Mouse (Mus musculus): ENCODE data around the gene Il1r1. TPM values are rescaled to one million over a fixed set of nuclear protein-coding genes. Genes with fewer than 3 reads are reported as not detected.

Il1r1 gene
- total and polyA plus RNA-seq, 2 experiments from 2014 or later: 0.49 to 0.71 TPM

- Histone ChIP-seq H3K9me3 (ENCODE audit: low read length) (no peaks in the 10 kb centered on the region), H3K9ac (replicated peaks; ENCODE audit: low read length, poor library complexity, severe bottlenecking) (no peak overlapping the region), H3K27ac (ENCODE audit: low read depth, low read length) (no peak overlapping the region), H3K4me1 (ENCODE audit: insufficient read depth, low read length) (peaks cover 7% of the 10 kb centered on the region), H3K4me3 (ENCODE audit: low read depth, low read length) (no peak overlapping the region), H3K27me3 (ENCODE audit: insufficient read depth, low read length) (peaks cover 21% of the 10 kb centered on the region), H3K4me2 (ENCODE audit: low read depth, low read length, poor library complexity, severe bottlenecking) (no peak overlapping the region), H3K36me3 (ENCODE audit: insufficient read depth, low read length) (no peaks in the 10 kb centered on the region)
- WGBS: 87% methylated on average over 3 of the region's 3 CpGs
- no peak for TF ChIP-seq CTCF (IDR thresholded peaks at IDR 0.05)
- ATAC-seq (ENCODE audit: low FRiP score): no peak
- no peak for DNase-seq (ENCODE audit: low spot score)
Observed at GRCm38 (mm10) chr1:40327604-40328003, 102.7 kb downstream of the Il1r1 start.

GRCm38 (mm10) chr1:40329526-40329925 lies 104.6 kb downstream of the Il1r1 start:
- no peak overlapping the region for H3K27ac ChIP-seq (ENCODE audit: low read depth, low read length)
- no peaks in the 10 kb centered on the region for H3K36me3 ChIP-seq (ENCODE audit: insufficient read depth, low read length)
- DNase-seq (ENCODE audit: low spot score) (no peak), ATAC-seq (ENCODE audit: low FRiP score) (no peak)
- peaks cover 7% of the 10 kb centered on the region for H3K4me1 ChIP-seq (ENCODE audit: insufficient read depth, low read length)
- H3K9me3 ChIP-seq (ENCODE audit: low read length): no peaks in the 10 kb centered on the region
- peaks cover 12% of the 10 kb centered on the region for H3K27me3 ChIP-seq (ENCODE audit: insufficient read depth, low read length)
- TF ChIP-seq CTCF (IDR thresholded peaks at IDR 0.05): no peak
- no peak overlapping the region for H3K4me3 ChIP-seq (ENCODE audit: low read depth, low read length)
- no peak overlapping the region for H3K4me2 ChIP-seq (ENCODE audit: low read depth, low read length, poor library complexity, severe bottlenecking)
- H3K9ac ChIP-seq (replicated peaks; ENCODE audit: low read length, poor library complexity, severe bottlenecking): no peak overlapping the region
- 93% methylated on average over 1 of the region's 1 CpGs for WGBS

GRCm38 (mm10) chr1:40330181-40330580 lies 105.3 kb downstream of the Il1r1 start:
- WGBS: 83% methylated on average over 8 of the region's 8 CpGs
- no peak for DNase-seq (ENCODE audit: low spot score)
- Histone ChIP-seq H3K36me3 (ENCODE audit: insufficient read depth, low read length) (no peaks in the 10 kb centered on the region), H3K4me3 (ENCODE audit: low read depth, low read length) (no peak overlapping the region), H3K4me1 (ENCODE audit: insufficient read depth, low read length) (peaks cover 6% of the 10 kb centered on the region), H3K27me3 (ENCODE audit: insufficient read depth, low read length) (peaks cover 10% of the 10 kb centered on the region), H3K4me2 (ENCODE audit: low read depth, low read length, poor library complexity, severe bottlenecking) (no peak overlapping the region), H3K9ac (replicated peaks; ENCODE audit: low read length, poor library complexity, severe bottlenecking) (no peak overlapping the region), H3K9me3 (ENCODE audit: low read length) (no peaks in the 10 kb centered on the region), H3K27ac (ENCODE audit: low read depth, low read length) (no peak overlapping the region)
- no peak for TF ChIP-seq CTCF (IDR thresholded peaks at IDR 0.05)
- ATAC-seq (ENCODE audit: low FRiP score): no peak

GRCm38 (mm10) chr1:40339346-40339745 lies 114.5 kb downstream of the Il1r1 start:
- TF ChIP-seq CTCF (IDR thresholded peaks at IDR 0.05): no peak

GRCm38 (mm10) chr1:40340102-40340501 lies 115.2 kb downstream of the Il1r1 start:
- no peaks in the 10 kb centered on the region for H3K27me3 ChIP-seq (ENCODE audit: insufficient read depth, low read length)
- no peak for TF ChIP-seq CTCF (IDR thresholded peaks at IDR 0.05)

More at GRCm38 (mm10) chr1:40339346-40339745, 114.5 kb downstream of the Il1r1 start:
- no peaks in the 10 kb centered on the region for H3K9me3 ChIP-seq (ENCODE audit: low read length)
- no peaks in the 10 kb centered on the region for H3K27me3 ChIP-seq (ENCODE audit: insufficient read depth, low read length)
- H3K4me2 ChIP-seq (ENCODE audit: low read depth, low read length, poor library complexity, severe bottlenecking): no peak overlapping the region
- 86% methylated on average over 1 of the region's 1 CpGs for WGBS
- ATAC-seq (ENCODE audit: low FRiP score) (no peak), DNase-seq (ENCODE audit: low spot score) (no peak)
- no peaks in the 10 kb centered on the region for H3K36me3 ChIP-seq (ENCODE audit: insufficient read depth, low read length)
- no peaks in the 10 kb centered on the region for H3K4me1 ChIP-seq (ENCODE audit: insufficient read depth, low read length)
- H3K27ac ChIP-seq (ENCODE audit: low read depth, low read length): no peak overlapping the region
- no peak overlapping the region for H3K9ac ChIP-seq (replicated peaks; ENCODE audit: low read length, poor library complexity, severe bottlenecking)
- H3K4me3 ChIP-seq (ENCODE audit: low read depth, low read length): no peak overlapping the region

DNA sequence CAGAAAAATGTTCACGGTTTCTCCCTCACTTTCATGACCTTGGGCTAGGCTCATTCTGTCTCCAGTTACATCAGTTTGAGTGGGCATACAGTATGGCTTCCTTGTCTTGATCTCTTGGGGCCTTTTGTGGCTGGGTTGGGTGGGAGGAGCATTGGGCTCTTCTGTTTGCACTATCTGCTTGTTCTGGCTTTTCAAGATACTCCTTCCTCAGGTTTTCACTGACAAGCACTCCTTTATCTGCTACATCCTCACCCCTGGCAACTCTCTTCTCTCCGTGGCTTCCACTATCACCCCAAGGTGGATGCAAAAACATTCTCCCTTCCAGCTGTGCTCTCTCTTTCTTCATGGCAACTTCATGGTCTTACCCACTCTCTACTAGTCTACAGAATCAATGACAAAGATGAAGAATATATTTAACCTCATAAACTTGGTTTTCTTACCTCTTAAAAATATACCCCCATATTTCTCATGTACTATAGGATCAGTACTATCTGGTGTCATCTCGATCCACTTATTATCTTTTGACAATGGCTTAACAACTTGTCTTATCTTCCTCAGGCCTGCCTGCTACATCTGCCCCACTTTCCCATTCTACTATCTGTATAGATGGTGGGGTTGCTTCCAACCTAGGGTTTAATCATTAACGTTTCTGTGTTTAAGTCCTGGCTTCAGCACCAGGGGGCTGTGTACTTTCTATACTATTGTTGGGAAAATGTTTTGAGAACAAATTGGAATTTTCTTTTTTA lies 127.5 kb downstream of the Il1r1 start:
- no peak overlapping the region for H3K4me3 ChIP-seq (ENCODE audit: low read depth, low read length)
- TF ChIP-seq CTCF (IDR thresholded peaks at IDR 0.05): no peak
- no peak for ATAC-seq (ENCODE audit: low FRiP score)
- no peak overlapping the region for H3K4me2 ChIP-seq (ENCODE audit: low read depth, low read length, poor library complexity, severe bottlenecking)
- H3K9ac ChIP-seq (replicated peaks; ENCODE audit: low read length, poor library complexity, severe bottlenecking): no peak overlapping the region
- H3K9me3 ChIP-seq (ENCODE audit: low read length): no peaks in the 10 kb centered on the region
- no peaks in the 10 kb centered on the region for H3K36me3 ChIP-seq (ENCODE audit: insufficient read depth, low read length)
- no peaks in the 10 kb centered on the region for H3K4me1 ChIP-seq (ENCODE audit: insufficient read depth, low read length)
- 85% methylated on average over 4 of the region's 4 CpGs for WGBS
- H3K27ac ChIP-seq (ENCODE audit: low read depth, low read length): no peak overlapping the region
- no peak for DNase-seq (ENCODE audit: low spot score)
- H3K27me3 ChIP-seq (ENCODE audit: insufficient read depth, low read length): no peaks in the 10 kb centered on the region

More at GRCm38 (mm10) chr1:40340102-40340501, 115.2 kb downstream of the Il1r1 start:
- H3K4me1 ChIP-seq (ENCODE audit: insufficient read depth, low read length): no peaks in the 10 kb centered on the region
- H3K4me3 ChIP-seq (ENCODE audit: low read depth, low read length): no peak overlapping the region
- no peaks in the 10 kb centered on the region for H3K9me3 ChIP-seq (ENCODE audit: low read length)
- no peak overlapping the region for H3K27ac ChIP-seq (ENCODE audit: low read depth, low read length)
- no peak overlapping the region for H3K4me2 ChIP-seq (ENCODE audit: low read depth, low read length, poor library complexity, severe bottlenecking)
- H3K36me3 ChIP-seq (ENCODE audit: insufficient read depth, low read length): no peaks in the 10 kb centered on the region
- WGBS: 80% methylated on average over 4 of the region's 4 CpGs
- DNase-seq (ENCODE audit: low spot score) (no peak), ATAC-seq (ENCODE audit: low FRiP score) (no peak)
- no peak overlapping the region for H3K9ac ChIP-seq (replicated peaks; ENCODE audit: low read length, poor library complexity, severe bottlenecking)

Measured in midbrain, postnatal 0 days (tissue).